Mouse (Mus musculus): ENCODE measurements around the gene Cdkal1.

GRCm38 (mm10) chr13:29638303-29638702 is 217.2 kb downstream of the Cdkal1 start:
- TF ChIP-seq POLR2AphosphoS2 (IDR thresholded peaks at IDR 0.05; ENCODE audit: low read depth, low read length): no peak
- no peak for TF ChIP-seq POLR2A (IDR thresholded peaks at IDR 0.05; ENCODE audit: low read depth, low read length)
- TF ChIP-seq CTCF (conservative IDR thresholded peaks at IDR 0.05 in 1 of 2, IDR thresholded peaks at IDR 0.05 in 1 of 2; ENCODE audit: low read depth in 2 of 2, low read length in 2 of 2): no peak
- no peak for TF ChIP-seq UBTF (IDR thresholded peaks at IDR 0.05; ENCODE audit: low read depth, low read length)
- TF ChIP-seq NELFE (IDR thresholded peaks at IDR 0.05; ENCODE audit: low read depth, low read length): no peak
- TF ChIP-seq ZMIZ1 (IDR thresholded peaks at IDR 0.05; ENCODE audit: low read depth, low read length): no peak
- no peak for TF ChIP-seq MAX (IDR thresholded peaks at IDR 0.05; ENCODE audit: low read length)
- TF ChIP-seq SIN3A (IDR thresholded peaks at IDR 0.05; ENCODE audit: low read length): no peak
- no peak for TF ChIP-seq ZC3H11A (IDR thresholded peaks at IDR 0.05; ENCODE audit: low read depth, low read length)
- TF ChIP-seq JUN (IDR thresholded peaks at IDR 0.05; ENCODE audit: insufficient read depth, low read depth, low read length): no peak
- TF ChIP-seq USF1 (IDR thresholded peaks at IDR 0.05; ENCODE audit: low read depth, low read length): no peak
